Mouse (Mus musculus) ES-Bruce4 (cell line): Measurements from ENCODE around the gene Rnf5.

ENCODE experiments used
- CTCF ChIP-seq: IDR thresholded peaks from one replicate; pipeline ENCODE4 v1.8.1; 2011; ENCODE audit warnings: low read depth, low read length
- EP300 ChIP-seq: IDR thresholded peaks from 2 replicates; pipeline ENCODE4 v1.6.1; 2011; ENCODE audit warnings: low read depth, low read length; ENCODE audit not compliant: insufficient read depth
- POLR2A ChIP-seq: IDR thresholded peaks from one replicate; pipeline ENCODE4 v1.8.1; 2011; ENCODE audit warnings: low read length; ENCODE audit not compliant: insufficient read depth

DNA sequence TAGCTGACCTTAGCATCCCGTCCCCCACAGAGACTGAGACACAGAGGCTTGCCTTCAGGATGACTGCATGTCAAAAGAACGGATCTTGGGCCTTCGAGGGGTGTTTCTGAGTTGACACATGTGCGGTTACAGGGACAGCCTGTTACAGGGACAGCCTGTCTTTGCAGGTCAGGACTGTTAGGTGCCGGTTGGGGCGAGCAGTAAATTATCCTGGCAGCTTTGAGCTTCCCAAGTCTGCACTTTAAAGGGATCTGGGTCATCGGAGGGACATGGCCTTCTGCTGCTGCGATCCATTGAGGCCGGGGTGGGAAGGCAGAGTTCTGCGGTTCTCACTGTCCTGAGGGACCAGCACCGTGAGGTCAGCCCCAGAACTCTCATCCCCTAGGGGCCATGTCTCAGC lies 46.1 kb downstream of the Rnf5 start:
- no peak for TF ChIP-seq CTCF
- TF ChIP-seq EP300 = no peak
- no peak for TF ChIP-seq POLR2A
